Mouse (Mus musculus) forebrain, postnatal 0 days (tissue): ENCODE measurements around the gene Katnal1. TPM values are rescaled to one million over a fixed set of nuclear protein-coding genes. Genes with fewer than 3 reads are reported as not detected.

Experiments used
- ATAC-seq: fragments of 200-750 bp; cut with Nextera tagmentation; 2 replicates; pipeline ENCODE4 v1.8.0; 2017; ENCODE audit warnings: mild to moderate bottlenecking, moderate library complexity
- DNase-seq: peaks from one replicate; pipeline ENCODE4 v3.0.0-alpha.2; 2015
- H3K27ac ChIP-seq: fragments of 300-500 bp; sonication (generic); 2 replicates; pipeline ENCODE4 v1.5.1; 2014; ENCODE audit warnings: low read depth, mild to moderate bottlenecking, antibody characterized with exemption, low read length, moderate library complexity, mixed read lengths
- H3K27me3 ChIP-seq: fragments of 300-500 bp; sonication (generic); 2 replicates; pipeline ENCODE4 v1.6.1; 2014; ENCODE audit warnings: mild to moderate bottlenecking, low read length, mixed read lengths; ENCODE audit not compliant: insufficient read depth
- H3K36me3 ChIP-seq: fragments of 300-500 bp; sonication (generic); 2 replicates; pipeline ENCODE4 v1.6.1; 2014; ENCODE audit warnings: mild to moderate bottlenecking, moderate library complexity; ENCODE audit not compliant: insufficient read depth
- H3K4me1 ChIP-seq: fragments of 300-500 bp; sonication (generic); 2 replicates; pipeline ENCODE4 v1.6.1; 2014; ENCODE audit warnings: antibody characterized with exemption; ENCODE audit not compliant: insufficient read depth
- H3K4me2 ChIP-seq: fragments of 300-500 bp; sonication (generic); 2 replicates; pipeline ENCODE4 v1.6.1; 2014; ENCODE audit warnings: low read depth, mild to moderate bottlenecking, moderate library complexity
- H3K4me3 ChIP-seq: fragments of 300-500 bp; sonication (generic); 2 replicates; pipeline ENCODE4 v1.5.1; 2014; ENCODE audit warnings: low read depth, low read length, mixed read lengths
- H3K9ac ChIP-seq: fragments of 300-500 bp; sonication (generic); 2 replicates; pipeline ENCODE4 v1.6.1; 2014; ENCODE audit warnings: mild to moderate bottlenecking
- H3K9me3 ChIP-seq: fragments of 300-500 bp; sonication (generic); 2 replicates; pipeline ENCODE4 v1.6.1; 2016; ENCODE audit warnings: low read length
- CTCF ChIP-seq: sonication (generic); IDR thresholded peaks from 2 replicates; pipeline ENCODE4 v1.5.1; 2016; ENCODE audit warnings: antibody characterized with exemption, control low read depth, low read depth
- WGBS: fragments of 180-500 bp; shearing (Covaris S2); extraction: QIAGEN DNeasy Blood & Tissue Kit; methylation state at CpG from one replicate; pipeline ENCODE4 v1.1.7; 2014; 5-methylcytosine and 5-hydroxymethylcytosine counted together
- polyA plus RNA-seq: library from polyadenylated mRNA; unstranded; fragments of >200 nt; fragmentation: Nextera tagmentation; extraction: Ambion mirVana; gene quantifications from 2 replicates; pipeline ENCODE4 v1.2.1, GENCODE M21; 2015
- total RNA-seq: library from RNA; depleted of rRNA; stranded (reverse); fragments of >200 nt; gene quantifications from 2 replicates; pipeline ENCODE4 v1.2.3, GENCODE M21; 2014

Katnal1 gene
- total and polyA plus RNA-seq, 2 experiments from 2014 or later = 24.0 to 47.9 TPM

- Histone ChIP-seq H3K4me1 (no peaks in the 10 kb centered on the region), H3K9ac (no peak overlapping the region), H3K27me3 (no peaks in the 10 kb centered on the region), H3K36me3 (peaks cover 61% of the 10 kb centered on the region), H3K4me3 (no peak overlapping the region), H3K9me3 (no peaks in the 10 kb centered on the region), H3K4me2 (no peak overlapping the region), H3K27ac (no peak overlapping the region)
- WGBS = 96% methylated on average over 4 of the region's 4 CpGs
- TF ChIP-seq CTCF = no peak
- DNase-seq = no peak
- ATAC-seq = no peak
Measured at GRCm38 (mm10) chr5:148890237-148890636, 38.9 kb downstream of the Katnal1 start.

GRCm38 (mm10) chr5:148888032-148888431 is 41.1 kb downstream of the Katnal1 start:
- Histone ChIP-seq H3K36me3 (peaks cover 55% of the 10 kb centered on the region), H3K4me2 (no peak overlapping the region), H3K4me1 (no peaks in the 10 kb centered on the region), H3K27ac (no peak overlapping the region), H3K9ac (no peak overlapping the region), H3K9me3 (no peaks in the 10 kb centered on the region), H3K4me3 (no peak overlapping the region), H3K27me3 (no peaks in the 10 kb centered on the region)
- DNase-seq = no peak
- no peak for TF ChIP-seq CTCF
- 91% methylated on average over 6 of the region's 6 CpGs for WGBS
- no peak for ATAC-seq

- 40% methylated on average over 22 of the region's 22 CpGs for WGBS
- DNase-seq (no peak), ATAC-seq (peak; percentile 60; the same call in 1 of the 2 replicates)
- Histone ChIP-seq H3K9ac (no peak overlapping the region), H3K36me3 (peaks cover 44% of the 10 kb centered on the region), H3K4me3 (no peak overlapping the region), H3K4me1 (no peaks in the 10 kb centered on the region), H3K27ac (no peak overlapping the region), H3K27me3 (no peaks in the 10 kb centered on the region), H3K4me2 (no peak overlapping the region), H3K9me3 (no peaks in the 10 kb centered on the region)
- no peak for TF ChIP-seq CTCF
Measured at GRCm38 (mm10) chr5:148885821-148886609, 43.1 kb downstream of the Katnal1 start.

- ATAC-seq = no peak
- no peak for TF ChIP-seq CTCF
- 84% methylated on average over 8 of the region's 8 CpGs for WGBS
Measured at GRCm38 (mm10) chr5:148883671-148884070, 45.4 kb downstream of the Katnal1 start.

GRCm38 (mm10) chr5:148879218-148879617 is 49.9 kb downstream of the Katnal1 start:
- no peak overlapping the region for H3K4me3 ChIP-seq

More at GRCm38 (mm10) chr5:148883671-148884070, 45.4 kb downstream of the Katnal1 start:
- no peak overlapping the region for H3K4me3 ChIP-seq
- no peak overlapping the region for H3K4me2 ChIP-seq
- no peaks in the 10 kb centered on the region for H3K4me1 ChIP-seq
- no peaks in the 10 kb centered on the region for H3K27me3 ChIP-seq
- no peak overlapping the region for H3K27ac ChIP-seq
- no peak overlapping the region for H3K9ac ChIP-seq
- H3K9me3 ChIP-seq = no peaks in the 10 kb centered on the region
- DNase-seq = no peak
- peaks cover 35% of the 10 kb centered on the region for H3K36me3 ChIP-seq

GRCm38 (mm10) chr5:148873116-148873515 is 56.0 kb downstream of the Katnal1 start:
- H3K4me1 ChIP-seq = no peaks in the 10 kb centered on the region
- no peak overlapping the region for H3K4me3 ChIP-seq
- H3K27ac ChIP-seq = no peak overlapping the region
- H3K27me3 ChIP-seq = no peaks in the 10 kb centered on the region
- no peak for ATAC-seq
- no peak for DNase-seq
- H3K4me2 ChIP-seq = no peak overlapping the region
- 88% methylated on average over 8 of the region's 8 CpGs for WGBS
- H3K36me3 ChIP-seq = peaks cover 44% of the 10 kb centered on the region
- H3K9ac ChIP-seq = no peak overlapping the region
- no peak for TF ChIP-seq CTCF
- no peaks in the 10 kb centered on the region for H3K9me3 ChIP-seq

More at GRCm38 (mm10) chr5:148879218-148879617, 49.9 kb downstream of the Katnal1 start:
- 91% methylated on average over 6 of the region's 6 CpGs for WGBS
- no peak overlapping the region for H3K9ac ChIP-seq
- peaks cover 46% of the 10 kb centered on the region for H3K36me3 ChIP-seq
- H3K9me3 ChIP-seq = no peaks in the 10 kb centered on the region
- no peaks in the 10 kb centered on the region for H3K4me1 ChIP-seq
- H3K4me2 ChIP-seq = no peak overlapping the region
- H3K27me3 ChIP-seq = no peaks in the 10 kb centered on the region
- ATAC-seq (no peak), DNase-seq (no peak)
- no peak overlapping the region for H3K27ac ChIP-seq
- peak; percentile 38; the same call in 1 of the 2 replicates for TF ChIP-seq CTCF

GRCm38 (mm10) chr5:148869583-148869982 is 59.5 kb downstream of the Katnal1 start:
- Histone ChIP-seq H3K4me1 (no peaks in the 10 kb centered on the region), H3K27ac (no peak overlapping the region), H3K4me2 (no peak overlapping the region), H3K9me3 (no peaks in the 10 kb centered on the region), H3K4me3 (no peak overlapping the region), H3K27me3 (no peaks in the 10 kb centered on the region), H3K9ac (no peak overlapping the region), H3K36me3 (peaks cover 21% of the 10 kb centered on the region; the same call in 1 of the 2 replicates)
- DNase-seq (no peak), ATAC-seq (no peak)
- 55% methylated on average over 3 of the region's 3 CpGs for WGBS
- no peak for TF ChIP-seq CTCF
